Mouse (Mus musculus) liver, embryonic 16.5 days (tissue): ENCODE measurements around the gene Gapvd1. TPM values are rescaled to one million over a fixed set of nuclear protein-coding genes. Genes with fewer than 3 reads are reported as not detected.

Experiments used
- ATAC-seq: fragments of 200-750 bp; cut with Nextera tagmentation; 2 replicates; pipeline ENCODE4 v1.8.0; 2017; ENCODE audit warnings: low read depth, mild to moderate bottlenecking, moderate number of reproducible peaks, moderate library complexity
- H3K27ac ChIP-seq: fragments of 300-500 bp; sonication (generic); 2 replicates; pipeline ENCODE4 v1.5.1; 2014; ENCODE audit warnings: mild to moderate bottlenecking, low read length
- H3K27me3 ChIP-seq: fragments of 300-500 bp; sonication (generic); 2 replicates; pipeline ENCODE4 v1.6.1; 2014; ENCODE audit warnings: low read depth, low read length, mixed read lengths; ENCODE audit not compliant: control insufficient read depth, insufficient read depth
- H3K36me3 ChIP-seq: fragments of 300-500 bp; sonication (generic); 2 replicates; pipeline ENCODE4 v1.6.1; 2014; ENCODE audit warnings: mild to moderate bottlenecking; ENCODE audit not compliant: control insufficient read depth, insufficient read depth
- H3K4me1 ChIP-seq: fragments of 300-500 bp; sonication (generic); 2 replicates; pipeline ENCODE4 v1.6.1; 2014; ENCODE audit warnings: low read depth, low read length, mixed read lengths; ENCODE audit not compliant: control insufficient read depth
- H3K4me2 ChIP-seq: fragments of 300-500 bp; sonication (generic); 2 replicates; pipeline ENCODE4 v1.6.1; 2014; ENCODE audit warnings: low read depth, low read length, mixed read lengths
- H3K4me3 ChIP-seq: fragments of 300-500 bp; sonication (generic); 2 replicates; pipeline ENCODE4 v1.5.1; 2014; ENCODE audit warnings: low read depth, mild to moderate bottlenecking, low read length
- H3K9ac ChIP-seq: fragments of 300-500 bp; sonication (generic); 2 replicates; pipeline ENCODE4 v1.6.1; 2014; ENCODE audit warnings: low read depth, low read length
- H3K9me3 ChIP-seq: fragments of 300-500 bp; sonication (generic); replicated peaks from 2 replicates; pipeline ENCODE4 v1.6.1; 2016; ENCODE audit warnings: low read length; ENCODE audit not compliant: control insufficient read depth
- WGBS: fragments of 180-500 bp; shearing (Covaris S2); extraction: QIAGEN DNeasy Blood & Tissue Kit; methylation state at CpG from one replicate; pipeline ENCODE4 v1.1.7; 2014; ENCODE audit not compliant: insufficient replicate concordance; 5-methylcytosine and 5-hydroxymethylcytosine counted together
- polyA plus RNA-seq: library from polyadenylated mRNA; unstranded; fragments of >200 nt; fragmentation: Nextera tagmentation; extraction: Ambion mirVana; gene quantifications from 2 replicates; pipeline ENCODE4 v1.2.1, GENCODE M21; 2015

The Gapvd1 gene
- polyA plus RNA-seq, 1 experiment from 2014 or later = 94.6 TPM

- H3K36me3 ChIP-seq = no peaks in the 10 kb centered on the region
- no peak overlapping the region for H3K27ac ChIP-seq
- H3K9ac ChIP-seq = no peak overlapping the region
- no peaks in the 10 kb centered on the region for H3K9me3 ChIP-seq
- no peak for ATAC-seq
- no peak overlapping the region for H3K4me2 ChIP-seq
- H3K4me3 ChIP-seq = no peak overlapping the region
- no peaks in the 10 kb centered on the region for H3K27me3 ChIP-seq
- peaks cover 18% of the 10 kb centered on the region for H3K4me1 ChIP-seq
- 62% methylated on average over 1 of the region's 1 CpGs for WGBS
Observed at GRCm38 (mm10) chr2:34757341-34757740, 2.3 kb upstream of the Gapvd1 start.

GRCm38 (mm10) chr2:34753811-34754550 lies 1.1 kb downstream of the Gapvd1 start:
- no peaks in the 10 kb centered on the region for H3K36me3 ChIP-seq
- H3K27me3 ChIP-seq = no peaks in the 10 kb centered on the region
- H3K9ac ChIP-seq = peak overlapping the region; percentile 99
- H3K27ac ChIP-seq = peak overlapping the region; percentile 97
- peak overlapping the region; percentile 73 for H3K4me2 ChIP-seq
- no peaks in the 10 kb centered on the region for H3K9me3 ChIP-seq
- ATAC-seq = peak; percentile 94
- H3K4me1 ChIP-seq = peaks cover 28% of the 10 kb centered on the region
- peak overlapping the region; percentile 96 for H3K4me3 ChIP-seq
- under 1% methylated on average over 97 of the region's 106 CpGs for WGBS

- Histone ChIP-seq H3K27me3 (no peaks in the 10 kb centered on the region), H3K27ac (peak overlapping the region; percentile 68), H3K4me3 (peak overlapping the region; percentile 28), H3K9ac (0 out of 2 replicates have a peak overlapping the region, but pooled peaks have one; percentile 28), H3K4me2 (peak overlapping the region; percentile 38), H3K9me3 (no peaks in the 10 kb centered on the region), H3K4me1 (peaks cover 34% of the 10 kb centered on the region), H3K36me3 (peaks cover 3% of the 10 kb centered on the region; the same call in 1 of the 2 replicates)
- 28% methylated on average over 2 of the region's 2 CpGs for WGBS
- no peak for ATAC-seq
Observed at GRCm38 (mm10) chr2:34750245-34750644, 4.8 kb downstream of the Gapvd1 start.

GRCm38 (mm10) chr2:34748479-34748878 lies 6.6 kb downstream of the Gapvd1 start:
- 20% methylated on average over 4 of the region's 4 CpGs for WGBS

GRCm38 (mm10) chr2:34745673-34746072 lies 9.4 kb downstream of the Gapvd1 start:
- WGBS = 55% methylated on average over 2 of the region's 2 CpGs
- H3K4me3 ChIP-seq = no peak overlapping the region
- H3K27ac ChIP-seq = no peak overlapping the region
- H3K27me3 ChIP-seq = no peaks in the 10 kb centered on the region
- peaks cover 11% of the 10 kb centered on the region for H3K36me3 ChIP-seq
- no peaks in the 10 kb centered on the region for H3K9me3 ChIP-seq
- H3K4me2 ChIP-seq = no peak overlapping the region
- H3K4me1 ChIP-seq = peaks cover 40% of the 10 kb centered on the region
- no peak overlapping the region for H3K9ac ChIP-seq
- no peak for ATAC-seq

More at GRCm38 (mm10) chr2:34748479-34748878, 6.6 kb downstream of the Gapvd1 start:
- H3K36me3 ChIP-seq = peaks cover 6% of the 10 kb centered on the region; the same call in 1 of the 2 replicates
- peaks cover 32% of the 10 kb centered on the region for H3K4me1 ChIP-seq
- peak overlapping the region; percentile 18; the same call in 1 of the 2 replicates for H3K4me2 ChIP-seq
- no peaks in the 10 kb centered on the region for H3K27me3 ChIP-seq
- no peak for ATAC-seq
- H3K27ac ChIP-seq = peak overlapping the region; percentile 49; the same call in 1 of the 2 replicates
- H3K9ac ChIP-seq = no peak overlapping the region
- H3K4me3 ChIP-seq = peak overlapping the region; percentile 12; the same call in 1 of the 2 replicates
- no peaks in the 10 kb centered on the region for H3K9me3 ChIP-seq

GRCm38 (mm10) chr2:34744476-34744875 lies 10.6 kb downstream of the Gapvd1 start:
- H3K4me3 ChIP-seq = no peak overlapping the region
- H3K9me3 ChIP-seq = no peaks in the 10 kb centered on the region
- peaks cover 42% of the 10 kb centered on the region for H3K4me1 ChIP-seq
- H3K9ac ChIP-seq = no peak overlapping the region
- H3K27ac ChIP-seq = no peak overlapping the region
- peaks cover 11% of the 10 kb centered on the region for H3K36me3 ChIP-seq
- WGBS = 86% methylated on average over 8 of the region's 8 CpGs
- H3K27me3 ChIP-seq = no peaks in the 10 kb centered on the region
- H3K4me2 ChIP-seq = no peak overlapping the region
- ATAC-seq = no peak

GRCm38 (mm10) chr2:34742675-34743074 lies 12.4 kb downstream of the Gapvd1 start:
- 82% methylated on average over 8 of the region's 8 CpGs for WGBS
- H3K9me3 ChIP-seq = no peaks in the 10 kb centered on the region
- H3K4me3 ChIP-seq = no peak overlapping the region
- peak overlapping the region; percentile 76 for H3K27ac ChIP-seq
- peaks cover 53% of the 10 kb centered on the region for H3K4me1 ChIP-seq
- no peak overlapping the region for H3K9ac ChIP-seq
- 0 out of 2 replicates have a peak overlapping the region, but pooled peaks have one; percentile 33 for H3K4me2 ChIP-seq
- ATAC-seq = no peak
- H3K27me3 ChIP-seq = no peaks in the 10 kb centered on the region
- H3K36me3 ChIP-seq = peaks cover 11% of the 10 kb centered on the region

GRCm38 (mm10) chr2:34741390-34742159 lies 13.5 kb downstream of the Gapvd1 start:
- Histone ChIP-seq H3K4me1 (peaks cover 63% of the 10 kb centered on the region), H3K27me3 (no peaks in the 10 kb centered on the region), H3K9me3 (no peaks in the 10 kb centered on the region), H3K9ac (peak overlapping the region; percentile 33; the same call in 1 of the 2 replicates), H3K4me2 (peak overlapping the region; percentile 33; the same call in 1 of the 2 replicates), H3K4me3 (no peak overlapping the region), H3K27ac (peak overlapping the region; percentile 89), H3K36me3 (peaks cover 11% of the 10 kb centered on the region)
- ATAC-seq = no peak
- 47% methylated on average over 12 of the region's 12 CpGs for WGBS
